Mouse (Mus musculus) telencephalon, adult 2 months (tissue): Measurements from ENCODE around the gene Ephb1.

Source experiments
- DNase-seq: peaks from one replicate; pipeline ENCODE4 v3.0.0-alpha.2; 2011; ENCODE audit warnings: low read depth, low spot score

Gene Ephb1

DNA sequence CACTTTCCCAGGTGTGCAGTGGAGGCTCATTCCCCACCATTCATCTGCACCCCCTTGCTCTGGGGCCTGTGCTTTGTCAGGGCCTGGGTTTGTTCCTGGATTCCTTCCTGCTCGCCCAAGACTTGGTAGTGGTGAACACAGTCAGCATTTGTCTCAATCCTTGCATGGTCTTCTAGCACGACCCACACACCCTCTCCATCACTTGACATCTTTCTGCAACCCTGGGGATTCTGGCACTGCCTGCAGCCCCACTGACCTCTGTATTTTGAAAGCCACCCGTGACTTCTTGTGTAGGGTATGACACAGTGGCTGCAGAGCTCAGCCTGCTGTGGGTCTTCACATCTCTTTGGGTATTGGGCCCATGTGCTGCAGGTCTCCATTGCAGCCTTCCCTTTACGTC, 435.7 kb downstream of the Ephb1 start:
- DNase-seq, result no peak

DNA sequence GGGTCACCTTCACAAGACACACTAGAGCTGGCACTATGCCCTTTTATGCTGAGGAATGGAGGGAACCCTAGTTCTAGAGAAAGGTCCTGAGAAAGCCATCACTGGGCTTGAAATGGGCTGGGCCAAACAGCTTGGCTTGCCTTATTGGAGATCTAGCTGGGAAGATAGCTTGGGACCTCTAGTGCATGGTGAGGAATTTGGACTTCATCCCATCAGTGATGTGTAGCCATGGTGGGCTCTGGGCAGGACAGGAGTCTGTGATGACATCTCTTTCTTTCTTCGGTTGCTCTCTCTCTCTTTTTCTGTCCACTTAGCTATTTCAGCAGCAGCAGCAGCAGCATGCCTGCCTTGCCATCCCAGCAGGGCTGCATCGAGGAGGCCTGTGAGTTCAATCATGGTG, 439.4 kb downstream of the Ephb1 start:
- no peak for DNase-seq

DNA sequence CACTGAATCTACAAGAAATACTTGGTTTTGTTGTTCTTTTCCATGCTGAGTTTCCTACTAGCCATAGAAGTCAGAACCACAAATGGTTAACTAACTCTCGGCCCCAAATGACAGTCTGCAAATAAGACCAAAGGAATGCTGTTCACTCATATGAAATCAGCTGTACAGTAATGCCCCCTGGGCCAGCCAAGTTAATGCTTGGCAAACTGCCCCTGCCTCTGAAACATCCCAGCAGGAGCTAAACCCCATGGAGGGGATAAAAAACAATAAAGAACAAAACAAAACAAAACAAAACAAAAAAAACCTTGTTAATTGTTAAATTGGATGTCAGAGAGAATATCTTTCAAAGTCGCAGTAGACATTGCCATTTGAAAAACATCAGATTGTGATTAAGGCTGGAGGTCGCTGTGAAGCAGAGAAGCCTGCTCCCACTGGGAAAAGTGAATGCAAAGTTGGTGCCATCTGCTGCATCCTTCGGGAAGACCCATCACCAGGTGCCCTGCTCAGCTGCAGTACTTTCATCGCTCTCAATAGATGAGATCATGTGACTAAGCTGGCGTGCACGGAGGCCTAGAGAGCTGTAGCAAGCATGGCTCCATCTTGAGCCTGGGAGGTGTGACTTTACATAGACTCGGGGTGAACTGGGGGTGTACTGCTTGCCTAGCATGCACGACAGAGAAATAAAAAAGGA, 443.2 kb downstream of the Ephb1 start:
- no peak for DNase-seq

DNA sequence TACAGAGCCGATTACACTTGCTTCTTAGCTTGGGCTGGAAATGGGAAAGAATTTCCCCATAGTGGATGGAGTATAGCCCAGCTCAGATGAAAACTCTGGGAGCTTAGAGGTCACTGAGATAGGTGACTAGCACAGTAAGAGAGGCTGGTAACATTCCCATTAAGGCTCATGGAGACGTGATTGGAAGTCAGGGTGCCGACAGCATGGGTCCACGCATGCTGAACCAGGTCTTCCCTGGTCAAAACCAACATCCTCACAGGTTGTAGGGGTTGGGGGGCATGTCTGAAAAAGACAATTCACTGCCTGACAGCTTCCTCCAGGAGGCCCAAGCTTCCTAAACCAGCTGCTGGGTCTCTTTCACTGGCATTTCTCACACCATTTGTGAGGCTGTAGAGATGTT, 445.0 kb downstream of the Ephb1 start:
- DNase-seq, result no peak

DNA sequence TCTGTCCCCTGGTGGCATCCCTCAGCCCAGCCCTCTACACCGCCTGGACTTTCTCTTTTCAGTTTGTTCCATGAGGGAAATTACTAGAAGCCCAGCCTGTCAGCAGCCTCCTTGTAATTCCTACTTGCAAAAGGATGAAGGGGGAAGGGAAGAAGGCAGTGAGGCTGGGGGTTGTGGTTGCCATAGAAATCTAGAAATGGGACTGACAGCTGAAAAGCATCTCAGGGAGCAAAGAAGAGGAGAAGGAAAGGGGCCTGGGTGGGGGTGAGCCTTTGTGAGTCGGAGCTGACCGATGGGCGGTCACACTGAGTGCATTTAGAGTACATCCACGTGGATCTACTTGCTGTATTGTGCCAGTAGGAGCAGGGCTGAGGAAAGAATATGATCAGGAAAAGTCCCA, 445.6 kb downstream of the Ephb1 start:
- DNase-seq, result no peak

DNA sequence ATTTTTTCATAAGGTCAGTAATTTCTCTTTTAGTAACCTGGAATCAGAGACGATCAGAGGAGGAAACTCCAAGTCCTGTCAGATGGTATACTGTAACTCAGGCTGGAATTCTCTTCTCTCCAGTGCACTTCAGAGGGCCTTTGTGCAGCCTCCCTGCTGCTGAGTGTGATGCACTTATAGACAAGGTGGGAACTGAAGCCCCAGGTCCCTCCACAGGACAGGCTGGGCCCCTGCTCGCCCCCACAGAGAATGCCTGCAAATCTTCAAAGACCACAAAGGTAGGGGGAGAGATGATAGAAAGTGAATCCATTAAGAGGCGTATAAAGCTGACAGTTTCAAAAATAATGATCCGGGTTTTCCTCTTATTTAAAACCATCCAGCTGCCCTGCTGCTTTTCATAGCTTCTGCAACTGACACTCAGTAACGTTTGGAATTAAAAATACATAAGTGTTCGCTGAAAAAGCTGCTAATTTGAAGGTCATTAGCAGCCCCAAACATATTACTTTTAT, 446.7 kb downstream of the Ephb1 start:
- no peak for DNase-seq

DNA sequence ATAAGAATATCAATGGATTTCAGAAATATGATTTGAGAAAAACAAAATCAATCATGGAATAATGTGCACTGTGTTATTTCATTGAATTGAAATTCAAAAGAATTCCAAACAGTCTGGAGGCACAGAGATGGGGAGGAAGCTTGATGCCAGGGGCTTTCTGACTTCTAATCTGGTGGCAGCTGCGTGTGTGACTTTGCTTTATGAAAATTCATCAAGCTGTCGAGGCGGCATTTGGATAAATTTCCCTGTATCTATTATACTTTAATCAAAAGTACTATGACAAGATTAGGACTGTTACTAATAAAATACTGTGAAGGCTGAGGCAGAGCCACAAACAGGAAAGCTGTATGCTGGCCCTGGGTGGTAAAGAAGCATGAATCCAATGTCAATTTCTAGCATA, 451.1 kb downstream of the Ephb1 start:
- DNase-seq, result no peak

DNA sequence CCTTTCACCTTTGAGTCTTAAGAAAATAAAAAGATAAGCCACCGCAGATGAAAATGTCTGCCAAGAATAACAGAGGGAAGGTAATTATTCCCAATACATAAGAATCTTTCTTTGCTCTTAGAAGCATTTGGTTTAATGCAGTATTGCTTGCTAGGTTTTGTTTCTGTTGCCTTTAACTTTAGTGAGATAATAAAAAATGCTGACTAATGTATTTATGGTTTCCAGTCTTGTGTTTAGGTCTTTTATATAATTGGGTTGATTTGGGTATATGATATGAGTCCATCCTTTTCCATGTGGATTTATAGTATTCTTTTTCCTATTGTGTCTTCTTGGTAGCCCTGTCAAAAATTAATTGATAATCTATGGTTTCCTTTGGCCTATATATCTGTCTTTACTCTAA, 456.6 kb downstream of the Ephb1 start:
- no peak for DNase-seq

DNA sequence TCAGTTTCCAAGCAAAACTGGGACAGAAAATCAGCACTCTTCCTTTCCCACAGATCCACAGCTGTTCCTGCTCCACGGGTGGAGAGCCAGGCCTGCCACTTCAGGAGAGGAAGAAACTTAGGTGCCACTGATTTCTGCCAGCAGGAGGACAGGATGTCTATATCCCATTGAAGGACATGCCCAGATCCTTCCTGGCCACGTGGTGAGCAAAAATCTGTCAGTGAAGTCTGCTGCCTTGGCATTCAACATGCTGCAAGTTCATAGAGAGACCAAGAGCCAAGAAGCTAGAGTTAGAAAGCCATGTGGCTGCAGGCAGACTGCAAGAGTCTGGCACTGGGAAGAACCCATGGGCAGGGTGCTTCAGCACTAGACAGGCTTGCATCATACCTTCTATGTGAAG, 471.2 kb downstream of the Ephb1 start:
- no peak for DNase-seq

DNA sequence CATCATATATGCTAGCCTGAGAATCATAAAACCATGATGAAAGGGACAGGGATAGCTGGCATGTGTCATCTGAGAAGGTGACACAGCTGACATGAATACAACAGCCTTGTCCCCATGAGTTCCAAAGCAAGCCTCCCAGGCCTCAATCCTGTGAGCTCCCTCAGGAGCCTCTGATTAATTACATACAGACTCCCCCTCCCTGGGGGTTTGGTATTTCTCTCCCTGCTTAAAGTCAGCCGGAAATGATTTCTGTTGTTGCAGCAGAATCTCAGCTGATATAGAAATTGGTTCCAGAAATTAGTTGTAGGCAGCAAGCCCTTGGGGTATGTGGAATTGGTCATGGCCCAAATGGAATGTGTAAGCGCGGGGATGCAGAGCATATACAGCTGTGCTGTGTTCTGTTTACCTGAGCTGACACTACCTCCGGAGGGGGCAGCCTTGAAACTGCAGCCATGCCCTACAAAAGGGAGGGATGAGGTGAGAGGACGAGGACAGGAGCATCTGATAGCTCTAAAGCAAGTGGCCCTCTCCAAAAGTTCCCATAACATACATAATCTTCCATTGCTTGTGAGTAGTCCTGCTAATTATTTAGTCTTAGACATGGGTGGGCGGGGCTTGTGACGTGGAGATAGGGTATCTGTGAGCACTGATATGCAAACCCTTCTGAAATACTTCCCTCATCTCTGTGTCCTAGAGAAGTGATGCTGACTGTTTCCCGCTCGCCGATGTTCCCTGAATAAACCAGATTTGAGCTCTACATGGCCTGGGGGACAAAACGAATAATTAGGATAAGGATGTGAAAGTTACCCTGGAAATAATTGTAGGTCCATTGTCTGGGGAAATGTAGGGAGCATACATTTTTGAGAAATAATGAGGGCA, 477.1 kb downstream of the Ephb1 start:
- DNase-seq, result no peak

DNA sequence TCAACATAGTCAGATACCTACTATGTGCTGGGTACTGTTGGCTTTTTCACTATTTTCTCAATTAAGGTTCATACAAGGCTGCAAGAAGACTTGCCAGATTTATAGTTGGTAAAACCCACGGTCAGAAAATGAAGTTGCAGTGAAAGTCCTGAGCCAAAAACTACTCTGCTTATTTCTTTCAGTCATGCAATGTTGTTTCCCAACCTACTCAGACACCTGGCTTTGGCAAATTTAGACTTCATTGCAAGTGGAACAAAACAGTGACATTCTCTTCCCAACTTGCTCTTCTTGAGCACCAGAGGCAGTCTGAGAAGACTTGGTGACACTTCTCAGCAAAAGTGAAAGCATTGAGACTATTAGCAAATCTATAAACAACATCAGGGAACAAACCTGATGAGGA, 479.2 kb downstream of the Ephb1 start:
- DNase-seq, result peak; percentile 55
